ENCODE assay signal across 14 mouse cellular contexts in the genomic region with DNA sequence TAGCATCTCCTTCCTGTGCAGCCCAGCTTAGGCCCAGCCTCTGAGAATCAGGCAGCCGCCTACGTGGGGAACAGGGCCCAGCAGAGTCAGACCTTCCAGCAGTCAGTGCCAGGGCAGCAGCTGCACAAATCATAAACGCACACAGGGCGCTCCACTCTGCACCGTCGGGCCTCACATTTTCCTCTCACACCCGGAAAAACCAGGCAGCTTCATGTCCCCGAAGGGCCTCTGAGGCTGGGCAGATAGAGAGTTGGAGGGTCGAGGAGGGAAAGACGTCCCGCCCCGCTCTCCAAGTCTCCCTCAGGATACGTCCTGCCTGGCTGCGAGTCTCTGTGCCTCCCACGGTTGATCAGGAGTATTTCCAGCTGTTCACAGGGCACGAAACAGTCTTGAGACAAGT. TPM values are rescaled to one million over a fixed set of nuclear protein-coding genes. Genes with fewer than 3 reads are reported as not detected.
DNase-seq lines count a peak whose midpoint lies in the region; ATAC-seq lines count a peak whose summit lies in the region.
"Had no signal": no experiment of that assay in that cellular context is flagged by ENCODE, and none has a peak within 500 bp of the region (broad histone marks: within the 10 kb centered on the region; RNA-seq: fewer than 3 reads in every experiment).

No protein-coding gene starts in this region.

- no peak overlapping the region for H3K4me3 ChIP-seq in embryonic facial prominence, embryonic 15.5 days (replicated peaks)
- H3K4me3 ChIP-seq in heart, embryonic 16.5 days (ENCODE audit: low read length): no peak overlapping the region
- H3K4me3 ChIP-seq: neural tube, embryonic 12.5 days had no signal

- no peaks in the 10 kb centered on the region for H3K9me3 ChIP-seq in embryonic facial prominence, embryonic 15.5 days (replicated peaks)
- no peaks in the 10 kb centered on the region for H3K9me3 ChIP-seq in heart, embryonic 16.5 days (replicated peaks; ENCODE audit: control insufficient read depth, low read length)
- H3K9me3 ChIP-seq: neural tube, embryonic 12.5 days had no signal

- H3K27ac ChIP-seq in embryonic facial prominence, embryonic 15.5 days (replicated peaks): peak overlapping the region; percentile 71
- H3K27ac ChIP-seq in heart, embryonic 16.5 days (ENCODE audit: low read length): peak overlapping the region; percentile 70
- H3K27ac ChIP-seq: neural tube, embryonic 12.5 days had no signal

- peak; percentile 49 for DNase-seq in kidney, postnatal 10 days
- DNase-seq in kidney, adult 18-20 months: no peak
- peak; percentile 34 for DNase-seq in lung, postnatal 14 days
- DNase-seq in adrenal gland, adult 2 months: no peak
- no peak for DNase-seq in frontal cortex, postnatal 10 days (ENCODE audit: low spot score in 2 of 2)
- DNase-seq in adrenal gland, postnatal 25 days: no peak
- DNase-seq: cerebellum, adult 9-11 months; kidney, adult 8-10 months; spleen, adult 18-20 months had no signal

- H3K9ac ChIP-seq in embryonic facial prominence, embryonic 15.5 days: no peak overlapping the region
- 0 out of 2 replicates have a peak overlapping the region, but pooled peaks have one; percentile 17 for H3K9ac ChIP-seq in heart, embryonic 16.5 days (ENCODE audit: low read length)
- H3K9ac ChIP-seq: neural tube, embryonic 12.5 days had no signal

- H3K27me3 ChIP-seq in embryonic facial prominence, embryonic 15.5 days: no peaks in the 10 kb centered on the region
- H3K27me3 ChIP-seq in heart, embryonic 16.5 days (ENCODE audit: control insufficient read depth, insufficient read depth, low read length): no peaks in the 10 kb centered on the region
- H3K27me3 ChIP-seq: neural tube, embryonic 12.5 days had no signal

- peak; percentile 40; the same call in 1 of the 2 replicates for ATAC-seq in embryonic facial prominence, embryonic 15.5 days (ENCODE audit: insufficient number of reproducible peaks, low FRiP score, low TSS enrichment, low read depth)
- peak; percentile 53 for ATAC-seq in heart, embryonic 16.5 days (replicated peaks; ENCODE audit: extremely low read depth, insufficient read depth, low FRiP score)
- ATAC-seq: CD4-positive, CD25-positive, alpha-beta regulatory T cell, adult 4 months had no signal

- 49% methylated on average over 16 of the region's 16 CpGs for WGBS in embryonic facial prominence, embryonic 15.5 days
- 52% methylated on average over 16 of the region's 16 CpGs for WGBS in heart, embryonic 16.5 days

- peaks cover 11% of the 10 kb centered on the region; the same call in 1 of the 2 replicates for H3K36me3 ChIP-seq in embryonic facial prominence, embryonic 15.5 days
- H3K36me3 ChIP-seq in heart, embryonic 16.5 days (ENCODE audit: control insufficient read depth, insufficient read depth): no peaks in the 10 kb centered on the region; the same call in 1 of the 2 replicates
- H3K36me3 ChIP-seq: neural tube, embryonic 12.5 days had no signal

- peaks cover 22% of the 10 kb centered on the region for H3K4me1 ChIP-seq in embryonic facial prominence, embryonic 15.5 days
- peaks cover 14% of the 10 kb centered on the region for H3K4me1 ChIP-seq in heart, embryonic 16.5 days (ENCODE audit: control insufficient read depth, insufficient read depth, low read length)
- H3K4me1 ChIP-seq: neural tube, embryonic 12.5 days had no signal

- no peak overlapping the region for H3K4me2 ChIP-seq in embryonic facial prominence, embryonic 15.5 days (replicated peaks)
- H3K4me2 ChIP-seq in heart, embryonic 16.5 days (ENCODE audit: low read depth, low read length): no peak overlapping the region
- H3K4me2 ChIP-seq: neural tube, embryonic 12.5 days had no signal

RNA-seq across cellular contexts. Expression of gene Ctu2, which starts 35.6 kb away (rescaled TPM):
- polyA plus RNA-seq in embryonic facial prominence, embryonic 15.5 days (2015; fragmentation: Nextera tagmentation; extraction: Ambion mirVana): 46.4 and 49.7 TPM in 2 replicates
- 25.2 and 27.8 TPM in 2 replicates for polyA plus RNA-seq in heart, embryonic 16.5 days (2015; fragmentation: Nextera tagmentation; extraction: Ambion mirVana)
- total RNA-seq in adrenal gland, adult 2 months (2021): 10 to 100 TPM; 15.5 to 18.1 TPM
- 40.6 and 46.7 TPM in 2 replicates for polyA plus RNA-seq in adrenal gland, adult 2 months (2012; rRNA removed)
- total RNA-seq in adrenal gland, postnatal 25 days (2021): 20.6 and 24.7 TPM in 2 replicates

RNA-seq across cellular contexts. Expression of gene Rnf166, which starts 35.7 kb away (rescaled TPM):
- polyA plus RNA-seq in embryonic facial prominence, embryonic 15.5 days (2015; fragmentation: Nextera tagmentation; extraction: Ambion mirVana): 53.2 and 54.6 TPM in 2 replicates
- 42.1 and 48.6 TPM in 2 replicates for polyA plus RNA-seq in heart, embryonic 16.5 days (2015; fragmentation: Nextera tagmentation; extraction: Ambion mirVana)
- total RNA-seq in adrenal gland, adult 2 months (2021): 10 to 100 TPM; 42.8 to 83.8 TPM
- 132 and 157 TPM in 2 replicates for polyA plus RNA-seq in adrenal gland, adult 2 months (2012; rRNA removed)
- 65.3 and 66.5 TPM in 2 replicates for total RNA-seq in adrenal gland, postnatal 25 days (2021)

RNA-seq across cellular contexts. Expression of gene Piezo1, which starts 39.6 kb away (rescaled TPM):
- polyA plus RNA-seq in embryonic facial prominence, embryonic 15.5 days (2015; fragmentation: Nextera tagmentation; extraction: Ambion mirVana): 14.3 and 16.7 TPM in 2 replicates
- 13.5 and 15.3 TPM in 2 replicates for polyA plus RNA-seq in heart, embryonic 16.5 days (2015; fragmentation: Nextera tagmentation; extraction: Ambion mirVana)
- total RNA-seq in adrenal gland, adult 2 months (2021): 10 to 100 TPM; 15.1 to 26.4 TPM
- polyA plus RNA-seq in adrenal gland, adult 2 months (2012; rRNA removed): 47.5 and 64.7 TPM in 2 replicates
- 18.3 and 20.1 TPM in 2 replicates for total RNA-seq in adrenal gland, postnatal 25 days (2021)

RNA-seq across cellular contexts. Expression of gene Snai3, which starts 51.0 kb away (rescaled TPM):
- polyA plus RNA-seq in embryonic facial prominence, embryonic 15.5 days (2015; fragmentation: Nextera tagmentation; extraction: Ambion mirVana): 1.3 and 1.4 TPM in 2 replicates
- polyA plus RNA-seq in heart, embryonic 16.5 days (2015; fragmentation: Nextera tagmentation; extraction: Ambion mirVana): 2.8 and 3.6 TPM in 2 replicates
- not detected for total RNA-seq in adrenal gland, adult 2 months (2021)
- 0.15 and 0.19 TPM in 2 replicates for polyA plus RNA-seq in adrenal gland, adult 2 months (2012; rRNA removed)
- total RNA-seq in adrenal gland, postnatal 25 days (2021): not detected in 2 replicates
- polyA plus RNA-seq: forebrain, embryonic 11.5 days; neural tube, embryonic 12.5 days had no signal

RNA-seq across cellular contexts. Expression of gene Cdt1, which starts 56.3 kb away (rescaled TPM):
- polyA plus RNA-seq in embryonic facial prominence, embryonic 15.5 days (2015; fragmentation: Nextera tagmentation; extraction: Ambion mirVana): 32.5 and 36.2 TPM in 2 replicates
- polyA plus RNA-seq in heart, embryonic 16.5 days (2015; fragmentation: Nextera tagmentation; extraction: Ambion mirVana): 27.9 and 29.0 TPM in 2 replicates
- 1 to 10 TPM; 5.0 to 7.0 TPM for total RNA-seq in adrenal gland, adult 2 months (2021)
- polyA plus RNA-seq in adrenal gland, adult 2 months (2012; rRNA removed): 19.9 and 22.4 TPM in 2 replicates
- total RNA-seq in adrenal gland, postnatal 25 days (2021): 12.5 and 17.7 TPM in 2 replicates

Comparison
In these comparisons a context has a peak if more than half of its experiments do, and no peak if none do; other contexts are left out.
1. DNase-seq: peak in kidney, postnatal 10 days (single experiment) and lung, postnatal 14 days (single experiment); none in kidney, adult 18-20 months (single experiment), adrenal gland, adult 2 months (single experiment), frontal cortex, postnatal 10 days (0 of 2) and adrenal gland, postnatal 25 days (single experiment).